Mouse (Mus musculus) CH12.LX (cell line): ENCODE results near the gene G430095P16Rik. TPM values are rescaled to one million over a fixed set of nuclear protein-coding genes. Genes with fewer than 3 reads are reported as not detected.

Source experiments
- DNase-seq: peaks from one replicate; pipeline ENCODE4 v3.0.0-alpha.2; 2013; ENCODE audit errors: extremely low read depth
- H3K27ac ChIP-seq: 2 replicates; pipeline ENCODE4 v1.5.1; 2012; ENCODE audit warnings: low read depth, mild to moderate bottlenecking, control low read depth, moderate library complexity; ENCODE audit not compliant: insufficient read depth
- H3K27me3 ChIP-seq: replicated peaks from 2 replicates; pipeline ENCODE3; 2012; ENCODE audit warnings: inconsistent platforms
- H3K36me3 ChIP-seq, 2 experiments: replicated peaks in 1 of 2; 2 replicates each; pipeline versions ENCODE3 to v1.6.1; 2012; ENCODE audit warnings: inconsistent platforms in 1 of 2, low read length in 1 of 2, mild to moderate bottlenecking in 1 of 2, mixed read lengths in 1 of 2, moderate library complexity in 1 of 2; ENCODE audit not compliant: control insufficient read depth in 1 of 2, insufficient read depth in 1 of 2
- H3K4me1 ChIP-seq, 2 experiments: 2 replicates each; pipeline ENCODE4 v1.6.1; 2012; ENCODE audit warnings: inconsistent platforms in 1 of 2, moderate library complexity in 1 of 2; ENCODE audit not compliant: insufficient read depth in 2 of 2, control insufficient read depth in 1 of 2
- H3K4me2 ChIP-seq: 2 replicates; pipeline ENCODE4 v1.6.1; 2012; ENCODE audit warnings: low read depth, mild to moderate bottlenecking, control low read depth; ENCODE audit not compliant: poor library complexity, insufficient read depth, severe bottlenecking
- H3K4me3 ChIP-seq, 3 experiments: fragments of 150-350 bp in 1 of 3; sonication (generic) in 1 of 3; replicated peaks in 1 of 3; 2 replicates each; pipeline versions ENCODE3 to v1.5.1; 2011 to 2012; ENCODE audit warnings: low read depth in 2 of 3, low read length in 2 of 3, mild to moderate bottlenecking in 2 of 3, moderate library complexity in 2 of 3, control low read depth in 1 of 3, improper control_type of control experiment in 1 of 3, inconsistent platforms in 1 of 3, mixed read lengths in 1 of 3; ENCODE audit not compliant: poor library complexity in 1 of 3
- H3K79me2 ChIP-seq: replicated peaks from 2 replicates; pipeline ENCODE4 v1.6.1; 2012; ENCODE audit warnings: mild to moderate bottlenecking, moderate library complexity; ENCODE audit not compliant: control insufficient read depth, poor library complexity, insufficient read depth, severe bottlenecking; ENCODE audit errors: extremely low read depth
- H3K9ac ChIP-seq: 2 replicates; pipeline ENCODE4 v1.6.1; 2012; ENCODE audit warnings: low read depth, mild to moderate bottlenecking, control low read depth, moderate library complexity; ENCODE audit not compliant: insufficient read depth
- H3K9me3 ChIP-seq: replicated peaks from 2 replicates; pipeline ENCODE3; 2012; ENCODE audit warnings: low read length, inconsistent platforms, mixed read lengths
- CHD2 ChIP-seq: IDR thresholded peaks from 2 replicates; pipeline ENCODE4 v1.6.1; 2011; ENCODE audit warnings: low read length, improper control_type of control experiment
- CTCF ChIP-seq, 2 experiments: IDR thresholded peaks in 1 of 2; conservative IDR thresholded peaks in 1 of 2; 2 replicates each; pipeline ENCODE4 v1.5.1; 2011 to 2012; ENCODE audit warnings: low read depth in 2 of 2, low read length in 2 of 2, improper control_type of control experiment in 1 of 2, inconsistent platforms in 1 of 2, mild to moderate bottlenecking in 1 of 2, moderate library complexity in 1 of 2
- E2F4 ChIP-seq: IDR thresholded peaks from 2 replicates; pipeline ENCODE4 v1.6.1; 2011; ENCODE audit warnings: low read depth, low read length, improper control_type of control experiment; ENCODE audit not compliant: insufficient replicate concordance
- ELF1 ChIP-seq: IDR thresholded peaks from 2 replicates; pipeline ENCODE4 v1.6.1; 2014; ENCODE audit warnings: low read depth, mild to moderate bottlenecking, inconsistent platforms, low read length, improper control_type of control experiment
- EP300 ChIP-seq: IDR thresholded peaks from 2 replicates; pipeline ENCODE4 v1.6.1; 2011; ENCODE audit warnings: low read length, improper control_type of control experiment
- GABPA ChIP-seq: IDR thresholded peaks from 2 replicates; pipeline ENCODE4 v1.6.1; 2012; ENCODE audit warnings: low read depth, low read length, improper control_type of control experiment, inconsistent platforms; ENCODE audit not compliant: insufficient replicate concordance
- HCFC1 ChIP-seq: IDR thresholded peaks from 2 replicates; pipeline ENCODE4 v1.6.1; 2012; ENCODE audit warnings: low read depth, mild to moderate bottlenecking, inconsistent platforms, low read length, improper control_type of control experiment
- IRF4 ChIP-seq: IDR thresholded peaks from 2 replicates; pipeline ENCODE4 v1.6.1; 2014; ENCODE audit warnings: low read depth, mild to moderate bottlenecking, inconsistent platforms, low read length, improper control_type of control experiment
- JUN ChIP-seq: IDR thresholded peaks from 2 replicates; pipeline ENCODE4 v1.6.1; 2011; ENCODE audit warnings: low read depth, mild to moderate bottlenecking, low read length, improper control_type of control experiment, moderate library complexity; ENCODE audit not compliant: insufficient read depth
- JUND ChIP-seq: conservative IDR thresholded peaks from 2 replicates; pipeline ENCODE4 v1.6.1; 2011; ENCODE audit warnings: low read depth, low read length, improper control_type of control experiment
- MAX ChIP-seq: IDR thresholded peaks from 2 replicates; pipeline ENCODE4 v1.6.1; 2011; ENCODE audit warnings: low read length, improper control_type of control experiment
- MEF2A ChIP-seq: IDR thresholded peaks from 2 replicates; pipeline ENCODE4 v1.6.1; 2014; ENCODE audit warnings: low read depth, mild to moderate bottlenecking, inconsistent platforms, low read length, improper control_type of control experiment, borderline replicate concordance
- MXI1 ChIP-seq: IDR thresholded peaks from 2 replicates; pipeline ENCODE4 v1.6.1; 2011; ENCODE audit warnings: mild to moderate bottlenecking, low read depth, low read length, improper control_type of control experiment
- MYC ChIP-seq: IDR thresholded peaks from 2 replicates; pipeline ENCODE4 v1.6.1; 2011; ENCODE audit warnings: low read depth, mild to moderate bottlenecking, improper control_type of control experiment, low read length
- NRF1 ChIP-seq: IDR thresholded peaks from 2 replicates; pipeline ENCODE4 v1.6.1; 2014; ENCODE audit warnings: low read depth, mild to moderate bottlenecking, inconsistent platforms, low read length, improper control_type of control experiment, moderate library complexity
- PAX5 ChIP-seq: IDR thresholded peaks from 2 replicates; pipeline ENCODE4 v1.6.1; 2012; ENCODE audit warnings: low read length, inconsistent platforms, mixed read lengths
- POLR2AphosphoS2 ChIP-seq: IDR thresholded peaks from 2 replicates; pipeline ENCODE4 v1.6.1; 2011; ENCODE audit warnings: low read depth, low read length, improper control_type of control experiment
- RAD21 ChIP-seq: IDR thresholded peaks from 2 replicates; pipeline ENCODE4 v1.6.1; 2011; ENCODE audit warnings: low read depth, mild to moderate bottlenecking, low read length, improper control_type of control experiment, moderate library complexity
- RCOR1 ChIP-seq: conservative IDR thresholded peaks from 2 replicates; pipeline ENCODE4 v1.6.1; 2012; ENCODE audit warnings: low read depth, mild to moderate bottlenecking, inconsistent platforms, low read length, improper control_type of control experiment
- SIN3A ChIP-seq: IDR thresholded peaks from 2 replicates; pipeline ENCODE4 v1.6.1; 2012; ENCODE audit warnings: low read length, improper control_type of control experiment, inconsistent platforms
- SMC3 ChIP-seq: IDR thresholded peaks from 2 replicates; pipeline ENCODE4 v1.6.1; 2011; ENCODE audit warnings: low read depth, low read length, improper control_type of control experiment
- USF1 ChIP-seq: IDR thresholded peaks from 2 replicates; pipeline ENCODE4 v1.6.1; 2014; ENCODE audit warnings: low read depth, mild to moderate bottlenecking, inconsistent platforms, low read length, improper control_type of control experiment
- ZC3H11A ChIP-seq: IDR thresholded peaks from 2 replicates; pipeline ENCODE4 v1.6.1; 2012; ENCODE audit warnings: low read depth, mild to moderate bottlenecking, inconsistent platforms, low read length, improper control_type of control experiment
- ZKSCAN1 ChIP-seq: IDR thresholded peaks from 2 replicates; pipeline ENCODE4 v1.6.1; 2012; ENCODE audit warnings: low read depth, inconsistent platforms, low read length, improper control_type of control experiment, borderline replicate concordance
- ZNF384 ChIP-seq: IDR thresholded peaks from 2 replicates; pipeline ENCODE4 v1.6.1; 2012; ENCODE audit warnings: low read depth, low read length, improper control_type of control experiment, inconsistent platforms
- dilution Hi-C: fragments of 300-500 bp; cut with MboI; formaldehyde crosslinking; loops from 2 replicates; pipeline ENCODE4 v1.14.3; 2020; ENCODE audit warnings: low sequenced_read_pairs; ENCODE audit not compliant: extremely low pct_unique_long_range_greater_than_20kb, extremely low pct_ligation_motif_present
- in situ Hi-C: fragments of 300-500 bp; cut with MboI; formaldehyde crosslinking; loops from 3 replicates; pipeline ENCODE4 v1.14.3; 2019; ENCODE audit warnings: low sequenced_read_pairs, low pct_ligation_motif_present, low pct_unique_long_range_greater_than_20kb, mixed read lengths
- polyA plus RNA-seq: library from polyadenylated mRNA; unstranded; fragments of >175 nt; gene quantifications from 2 replicates; pipeline ENCODE4 v1.2.1, GENCODE M21; 2012; ENCODE audit warnings: low read depth; ENCODE audit not compliant: insufficient read length
- total RNA-seq, 2 experiments: library from RNA; depleted of rRNA; stranded (reverse); fragments of 300-350 nt in 1 of 2; fragments of >200 nt in 1 of 2; gene quantifications; 2 replicates each; pipeline ENCODE4 v1.2.3; 2012 to 2014

The G430095P16Rik gene
- total and polyA plus RNA-seq, 3 experiments, result 0.17 TPM; not detected in 2

DNA sequence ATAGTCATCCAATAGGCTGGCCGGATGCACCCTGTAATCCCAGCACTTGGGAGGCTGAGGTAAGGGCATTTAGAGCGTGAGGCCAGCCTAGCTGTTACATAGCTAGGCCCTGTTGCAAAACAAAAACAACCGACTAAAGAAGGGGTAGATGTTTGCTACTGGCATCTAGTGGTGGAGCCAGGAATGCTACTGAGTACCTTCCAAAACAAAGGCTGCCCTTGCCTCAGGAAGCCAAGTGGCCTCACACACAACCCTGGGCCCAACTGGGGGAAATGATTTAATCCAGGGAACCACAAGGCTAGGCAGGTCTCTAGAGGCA is 3.1 kb downstream of the G430095P16Rik start:
- H3K9ac ChIP-seq, result no peak overlapping the region
- H3K27me3 ChIP-seq, result peaks cover 30% of the 10 kb centered on the region
- no peak overlapping the region for H3K4me3 ChIP-seq
- in situ Hi-C loops, result no loop called here
- H3K79me2 ChIP-seq, result no peaks in the 10 kb centered on the region
- peaks cover 12 to 27% of the 10 kb centered on the region in 2 experiments for H3K4me1 ChIP-seq
- no peak for DNase-seq
- no peak overlapping the region for H3K4me2 ChIP-seq
- H3K9me3 ChIP-seq, result no peaks in the 10 kb centered on the region
- TF ChIP-seq JUN (no peak), EP300 (no peak), MAX (no peak), ELF1 (no peak), RAD21 (peak; percentile 23), JUND (no peak), ZKSCAN1 (no peak), USF1 (no peak), SIN3A (no peak), ZNF384 (no peak), CTCF (conservative IDR thresholded peaks at IDR 0.05 in 1 of 2, IDR thresholded peaks at IDR 0.05 in 1 of 2; ENCODE audit: low read depth in 2 of 2, low read length in 2 of 2) (peak in 1 of 2 experiments; percentile 56; a peak in 2 of 4 replicates), HCFC1 (no peak), GABPA (no peak), ZC3H11A (no peak), PAX5 (no peak), NRF1 (no peak), MYC (no peak), POLR2AphosphoS2 (no peak), RCOR1 (no peak), SMC3 (peak; percentile 37), IRF4 (no peak), MEF2A (no peak), CHD2 (no peak), E2F4 (no peak), MXI1 (no peak)
- dilution Hi-C loops, result no loop called here
- H3K27ac ChIP-seq, result no peak overlapping the region
- H3K36me3 ChIP-seq, result no peaks in the 10 kb centered on the region
